Mouse (Mus musculus) erythroblast, embryonic 14.5 days (primary cell): ENCODE measurements around the gene Tcf7.

ENCODE experiments used
- GATA1 ChIP-seq: IDR thresholded peaks from 2 replicates; pipeline ENCODE4 v1.6.1; 2012; ENCODE audit warnings: low read length, inconsistent platforms, mixed read lengths
- TAL1 ChIP-seq: IDR thresholded peaks from 3 replicates; pipeline ENCODE4 v1.6.1; 2012; ENCODE audit warnings: low read length, inconsistent platforms, mixed read lengths

DNA sequence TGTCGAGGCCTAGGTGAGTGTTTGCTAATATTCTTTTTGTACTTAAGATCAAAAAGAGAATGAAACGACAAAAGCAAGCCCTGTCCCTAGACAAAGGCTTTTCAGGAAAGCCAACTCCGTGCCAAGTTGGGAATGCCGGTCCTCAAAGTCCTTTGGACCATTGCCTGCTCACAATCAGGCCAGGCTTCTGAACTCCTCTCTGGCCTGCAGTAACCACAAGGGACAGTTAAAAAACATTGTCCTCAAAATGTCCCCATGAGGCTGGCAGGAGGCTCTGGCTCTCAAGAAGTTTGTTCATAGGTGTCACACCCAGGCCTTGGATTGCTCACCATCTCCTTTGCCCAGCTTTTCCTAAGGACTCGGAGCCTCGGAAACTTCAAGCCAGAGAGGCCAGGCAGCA is 13.0 kb downstream of the Tcf7 start:
- TF ChIP-seq GATA1 (no peak), TAL1 (no peak)
